Mouse (Mus musculus): ENCODE data around the gene BC048679. TPM values are rescaled to one million over a fixed set of nuclear protein-coding genes. Genes with fewer than 3 reads are reported as not detected.

BC048679 gene
- polyA plus RNA-seq (2015; fragmentation: Nextera tagmentation; extraction: Ambion mirVana), result not detected in 2 replicates

DNA sequence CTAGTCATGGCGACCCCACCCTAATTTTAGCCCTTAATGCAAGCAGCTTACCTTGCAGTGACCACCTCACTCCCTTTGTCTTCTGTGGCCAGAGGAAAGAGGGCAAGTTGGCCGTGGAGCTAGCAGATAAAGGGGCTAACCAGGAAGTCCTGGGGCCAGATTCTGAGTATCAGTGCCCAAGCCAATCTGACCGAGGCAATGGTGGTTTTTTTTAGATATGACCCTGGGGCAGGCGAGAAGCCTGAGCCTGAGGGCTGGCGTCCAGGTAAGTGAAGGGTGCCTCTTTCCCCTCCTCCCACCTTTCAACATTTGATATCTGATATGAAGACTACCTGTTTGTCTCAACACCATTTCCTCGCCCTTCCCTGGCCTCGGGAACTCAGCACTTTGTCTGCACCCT, at the start of gene BC048679:
BC048679 (minus strand) TSS at position 101 of the 400 bp plus-strand sequence.
- no peaks in the 10 kb centered on the region for H3K27me3 ChIP-seq (replicated peaks)
- no peak within 1 kb of the TSS for H3K4me3 ChIP-seq (replicated peaks)
- no peak within 1 kb of the TSS for H3K4me2 ChIP-seq
- no peak within 1 kb of the TSS for H3K9ac ChIP-seq (replicated peaks)
- ATAC-seq (ENCODE audit: low FRiP score), result no peak
- H3K9me3 ChIP-seq (replicated peaks), result no peaks in the 10 kb centered on the region
- whole genome bisulfite sequencing, result 77% methylated on average over 7 of the region's 7 CpGs
- no peak within 1 kb of the TSS for H3K27ac ChIP-seq (replicated peaks)
- peaks cover 5% of the 10 kb centered on the region; the same call in 1 of the 2 replicates for H3K4me1 ChIP-seq
- H3K36me3 ChIP-seq, result no peaks in the 10 kb centered on the region

DNA sequence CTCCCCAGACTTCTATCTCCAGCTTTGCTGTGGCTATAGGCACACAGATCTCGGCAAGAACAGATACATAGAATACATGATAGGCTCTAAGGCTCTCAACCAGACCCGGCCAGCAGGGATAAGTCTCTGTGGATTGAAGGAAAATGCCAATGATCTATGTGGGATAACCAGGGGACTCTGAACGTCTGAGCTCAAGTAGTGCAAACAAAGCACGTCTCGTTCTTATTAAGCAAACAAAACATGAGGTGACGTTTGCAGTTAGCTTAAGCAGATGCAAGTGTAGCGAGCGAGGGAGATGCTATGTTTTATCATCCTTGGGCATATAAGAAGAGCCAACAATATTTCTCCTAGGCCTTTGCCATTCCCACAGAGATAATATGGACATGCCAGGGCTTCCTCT, 44.9 kb upstream of the BC048679 start:
- H3K9me3 ChIP-seq (replicated peaks), result no peaks in the 10 kb centered on the region
- 91% methylated on average over 8 of the region's 8 CpGs for WGBS
- no peak overlapping the region for H3K9ac ChIP-seq (replicated peaks)
- no peak overlapping the region for H3K4me2 ChIP-seq
- no peak for ATAC-seq (ENCODE audit: low FRiP score)
- H3K36me3 ChIP-seq, result no peaks in the 10 kb centered on the region
- H3K4me3 ChIP-seq (replicated peaks), result no peak overlapping the region
- no peak overlapping the region for H3K27ac ChIP-seq (replicated peaks)
- no peaks in the 10 kb centered on the region for H3K27me3 ChIP-seq (replicated peaks)
- no peaks in the 10 kb centered on the region for H3K4me1 ChIP-seq

DNA sequence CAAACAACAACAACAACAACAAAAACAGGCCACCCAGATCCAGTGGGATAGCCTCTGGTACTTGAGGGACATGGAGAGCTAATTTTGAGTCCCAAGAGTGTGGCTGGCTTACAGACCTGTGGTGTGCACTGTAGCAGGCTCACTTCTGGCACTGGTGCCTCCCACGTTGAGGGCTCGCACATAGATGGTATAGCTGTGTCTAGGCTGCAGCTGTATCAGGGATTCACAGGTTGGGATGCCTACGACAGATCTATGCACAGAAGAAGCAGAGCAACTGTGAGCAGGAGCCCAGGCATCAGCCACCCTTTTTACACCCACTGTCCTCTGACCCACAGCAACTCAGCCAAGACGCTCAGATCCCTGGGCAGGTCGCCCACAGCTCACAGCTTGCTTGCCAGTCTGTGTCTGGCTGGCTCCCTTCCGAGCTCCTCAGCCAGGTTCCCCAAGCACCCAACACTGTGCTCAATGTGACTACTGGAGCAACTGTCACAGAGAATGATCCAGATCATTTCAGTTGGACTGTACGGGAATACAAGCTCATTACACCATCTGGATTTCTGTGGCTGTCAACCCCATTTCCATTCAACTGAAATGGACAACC, 43.9 kb upstream of the BC048679 start:
- H3K36me3 ChIP-seq, result no peaks in the 10 kb centered on the region
- no peak overlapping the region for H3K9ac ChIP-seq (replicated peaks)
- H3K27me3 ChIP-seq (replicated peaks), result no peaks in the 10 kb centered on the region
- H3K27ac ChIP-seq (replicated peaks), result no peak overlapping the region
- H3K4me2 ChIP-seq, result no peak overlapping the region
- H3K9me3 ChIP-seq (replicated peaks), result no peaks in the 10 kb centered on the region
- no peaks in the 10 kb centered on the region for H3K4me1 ChIP-seq
- 84% methylated on average over 7 of the region's 7 CpGs for WGBS
- H3K4me3 ChIP-seq (replicated peaks), result no peak overlapping the region
- no peak for ATAC-seq (ENCODE audit: low FRiP score)

DNA sequence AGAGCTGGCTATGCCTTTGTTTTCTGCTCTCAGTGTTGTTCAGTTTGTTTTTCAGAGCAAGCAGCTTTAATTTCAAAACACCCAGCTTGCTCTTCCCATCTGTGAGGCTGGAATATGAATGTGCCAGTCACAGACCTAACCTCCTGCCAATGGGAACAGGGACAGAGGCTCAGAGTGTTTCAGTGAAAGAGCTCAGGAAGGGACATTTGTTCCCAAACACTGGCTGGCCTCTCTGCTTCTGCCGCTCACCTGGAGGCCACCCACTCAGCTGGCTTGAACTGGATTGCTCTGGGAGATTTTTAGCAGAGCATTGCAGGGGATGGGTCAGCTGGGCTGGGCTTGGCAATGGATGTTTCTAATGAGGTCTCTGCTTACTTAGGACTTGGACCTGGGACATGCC, 42.9 kb upstream of the BC048679 start:
- Histone ChIP-seq H3K9me3 (replicated peaks) (no peaks in the 10 kb centered on the region), H3K36me3 (no peaks in the 10 kb centered on the region; the same call in 1 of the 2 replicates), H3K4me3 (replicated peaks) (no peak overlapping the region), H3K4me2 (no peak overlapping the region), H3K9ac (replicated peaks) (no peak overlapping the region), H3K4me1 (no peaks in the 10 kb centered on the region), H3K27me3 (replicated peaks) (no peaks in the 10 kb centered on the region), H3K27ac (replicated peaks) (no peak overlapping the region)
- WGBS, result 72% methylated on average over 1 of the region's 1 CpGs
- no peak for ATAC-seq (ENCODE audit: low FRiP score)

DNA sequence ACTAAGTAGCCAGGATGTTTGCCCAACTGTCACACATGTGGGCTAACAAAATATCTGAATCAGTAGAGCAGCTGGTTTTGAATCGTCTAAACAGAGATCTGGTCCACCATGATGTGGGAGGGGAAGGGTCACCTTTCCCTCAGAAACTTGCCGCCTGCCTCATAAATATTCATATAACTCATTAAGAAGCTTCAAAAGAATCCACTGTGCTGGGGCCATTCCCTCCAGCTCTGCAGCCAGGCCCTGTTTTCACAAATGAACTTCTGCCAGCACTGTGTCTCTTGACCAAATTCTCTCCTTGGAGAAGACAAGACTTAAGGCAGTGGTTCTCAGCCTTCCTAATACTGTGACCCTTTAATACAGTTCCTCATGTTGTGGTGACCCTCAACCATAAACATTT, 41.5 kb upstream of the BC048679 start:
- Histone ChIP-seq H3K4me1 (no peaks in the 10 kb centered on the region), H3K4me2 (no peak overlapping the region), H3K36me3 (peaks cover 10% of the 10 kb centered on the region), H3K9ac (replicated peaks) (no peak overlapping the region), H3K4me3 (replicated peaks) (no peak overlapping the region), H3K9me3 (replicated peaks) (no peaks in the 10 kb centered on the region), H3K27ac (replicated peaks) (no peak overlapping the region), H3K27me3 (replicated peaks) (no peaks in the 10 kb centered on the region)
- ATAC-seq (ENCODE audit: low FRiP score), result no peak
- 15% methylated on average over 2 of the region's 2 CpGs for WGBS

DNA sequence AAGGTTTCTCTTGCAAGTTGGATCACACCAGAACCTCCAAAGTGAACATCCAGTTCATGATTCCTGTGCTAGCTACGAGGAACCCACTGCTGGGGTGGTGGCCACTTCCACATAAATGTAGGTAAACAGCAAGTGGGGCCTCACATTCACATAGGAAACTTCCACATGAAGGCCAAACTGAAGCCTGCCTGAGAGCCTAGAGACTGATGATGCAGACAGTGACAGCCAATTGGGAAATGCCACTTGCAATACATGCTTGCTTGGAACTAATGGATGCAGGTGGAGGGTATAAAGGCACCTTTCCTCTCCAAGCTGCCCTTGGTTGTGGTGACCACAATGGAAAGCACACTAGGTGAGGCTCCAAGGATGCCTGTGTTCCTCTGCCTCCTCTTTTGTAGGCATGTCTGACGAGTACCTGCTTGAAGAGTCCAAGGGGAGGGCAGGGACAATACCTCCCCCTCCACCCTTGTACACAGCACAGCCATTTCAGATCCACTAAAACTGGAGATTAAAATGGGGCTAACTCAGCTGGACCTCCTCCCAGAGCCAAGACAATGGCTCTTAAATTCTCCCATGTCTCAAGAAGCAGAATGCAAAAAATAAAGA, 40.1 kb upstream of the BC048679 start:
- no peak overlapping the region for H3K27ac ChIP-seq (replicated peaks)
- H3K27me3 ChIP-seq (replicated peaks), result no peaks in the 10 kb centered on the region
- no peak overlapping the region for H3K4me2 ChIP-seq
- H3K9ac ChIP-seq (replicated peaks), result no peak overlapping the region
- no peaks in the 10 kb centered on the region for H3K9me3 ChIP-seq (replicated peaks)
- peaks cover 24% of the 10 kb centered on the region for H3K36me3 ChIP-seq
- WGBS, result 77% methylated on average over 2 of the region's 2 CpGs
- no peak for ATAC-seq (ENCODE audit: low FRiP score)
- H3K4me1 ChIP-seq, result no peaks in the 10 kb centered on the region
- H3K4me3 ChIP-seq (replicated peaks), result no peak overlapping the region

DNA sequence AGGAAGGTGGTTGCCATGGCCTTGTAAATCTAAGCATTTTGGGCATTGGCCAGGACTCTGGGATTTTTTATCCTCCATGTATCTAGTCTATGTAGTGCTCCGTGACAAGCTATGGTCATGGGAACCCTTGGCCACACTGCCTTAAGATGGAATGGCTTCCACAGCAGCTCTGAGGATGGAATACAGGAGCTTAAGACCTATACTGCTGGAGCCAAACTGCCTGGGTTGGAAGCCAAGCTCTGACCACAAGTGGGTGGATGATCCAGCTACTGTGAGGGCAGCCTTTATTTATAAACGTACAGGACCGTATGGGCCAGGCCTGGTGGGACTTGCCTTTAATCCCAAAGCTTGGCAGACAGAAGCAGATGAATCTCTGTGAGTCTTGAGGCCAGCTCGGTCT, 38.4 kb upstream of the BC048679 start:
- no peak overlapping the region for H3K4me3 ChIP-seq (replicated peaks)
- no peak overlapping the region for H3K9ac ChIP-seq (replicated peaks)
- H3K27me3 ChIP-seq (replicated peaks), result no peaks in the 10 kb centered on the region
- H3K27ac ChIP-seq (replicated peaks), result no peak overlapping the region
- ATAC-seq (ENCODE audit: low FRiP score), result no peak
- peaks cover 41% of the 10 kb centered on the region for H3K36me3 ChIP-seq
- H3K4me2 ChIP-seq, result no peak overlapping the region
- WGBS, result 94% methylated on average over 4 of the region's 4 CpGs
- H3K4me1 ChIP-seq, result no peaks in the 10 kb centered on the region
- no peaks in the 10 kb centered on the region for H3K9me3 ChIP-seq (replicated peaks)

DNA sequence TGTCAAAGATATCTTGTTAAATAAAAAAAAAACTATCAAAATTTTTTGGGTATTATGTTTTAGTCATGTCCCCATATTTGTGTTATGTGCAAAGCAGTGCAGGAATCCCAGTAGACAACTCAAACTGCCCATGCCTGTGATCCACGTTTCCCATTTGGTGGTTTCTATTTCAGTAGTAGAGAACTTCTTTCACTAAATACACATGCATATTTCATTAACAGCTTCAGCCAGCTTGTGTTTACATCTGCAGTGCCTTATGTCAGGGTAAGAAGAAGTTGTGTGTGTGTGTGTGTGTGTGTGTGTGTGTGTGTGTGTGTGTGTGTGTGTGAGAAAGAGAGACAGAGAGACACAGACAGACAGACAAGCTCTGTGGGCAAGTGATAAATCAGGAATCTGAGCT, 33.4 kb upstream of the BC048679 start:
- Histone ChIP-seq H3K36me3 (peaks cover 69% of the 10 kb centered on the region), H3K9me3 (replicated peaks) (no peaks in the 10 kb centered on the region), H3K9ac (replicated peaks) (no peak overlapping the region), H3K4me2 (no peak overlapping the region), H3K4me1 (no peaks in the 10 kb centered on the region), H3K4me3 (replicated peaks) (no peak overlapping the region), H3K27me3 (replicated peaks) (no peaks in the 10 kb centered on the region), H3K27ac (replicated peaks) (no peak overlapping the region)
- 95% methylated on average over 1 of the region's 1 CpGs for WGBS
- ATAC-seq (ENCODE audit: low FRiP score), result no peak

DNA sequence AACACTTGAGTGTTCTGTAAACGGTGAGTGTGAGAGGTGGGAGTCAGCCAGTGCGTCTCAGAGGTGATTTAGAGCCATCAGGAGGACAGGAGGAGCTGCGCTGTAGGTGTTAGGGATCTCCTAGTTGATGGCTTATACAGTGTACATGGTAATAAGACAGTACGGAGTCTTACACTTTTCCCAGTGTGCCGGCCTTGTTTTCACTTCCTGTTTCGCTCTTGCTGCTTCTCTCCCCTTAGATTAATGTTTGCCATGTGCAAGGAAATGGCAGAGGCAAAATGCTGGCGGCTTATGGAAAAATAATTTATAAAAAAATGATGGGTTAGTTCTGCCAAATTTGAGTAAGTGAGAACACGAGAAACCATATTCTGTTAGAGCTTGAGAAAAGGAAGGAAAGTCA, 30.8 kb upstream of the BC048679 start:
- Histone ChIP-seq H3K9me3 (replicated peaks) (no peaks in the 10 kb centered on the region), H3K4me2 (no peak overlapping the region), H3K9ac (replicated peaks) (no peak overlapping the region), H3K4me3 (replicated peaks) (no peak overlapping the region), H3K27me3 (replicated peaks) (no peaks in the 10 kb centered on the region), H3K27ac (replicated peaks) (no peak overlapping the region), H3K36me3 (peaks cover 53% of the 10 kb centered on the region), H3K4me1 (peaks cover 11% of the 10 kb centered on the region)
- ATAC-seq (ENCODE audit: low FRiP score), result no peak
- 94% methylated on average over 8 of the region's 8 CpGs for WGBS

DNA sequence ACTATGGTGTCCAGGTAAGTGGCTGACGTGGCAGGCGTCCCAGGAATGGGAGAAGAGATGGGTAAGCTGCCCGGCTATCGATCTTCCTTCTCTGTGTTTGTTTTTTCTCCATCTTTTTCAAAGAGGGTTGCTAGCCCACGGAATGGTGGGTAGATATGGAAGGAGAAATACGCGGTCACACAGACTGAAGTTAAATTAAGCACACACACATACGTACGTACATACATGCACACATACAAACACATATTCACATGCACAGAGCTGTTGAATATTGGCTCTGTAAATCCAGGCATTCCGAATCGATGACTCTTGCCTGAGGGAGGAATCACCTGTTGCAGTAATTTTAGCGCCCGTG, 25.6 kb upstream of the BC048679 start:
- 8% methylated on average over 13 of the region's 13 CpGs for WGBS
- peak overlapping the region; percentile 72 for H3K9ac ChIP-seq (replicated peaks)
- peak overlapping the region; percentile 58 for H3K4me2 ChIP-seq
- H3K27ac ChIP-seq (replicated peaks), result peak overlapping the region; percentile 98
- H3K4me1 ChIP-seq, result peaks cover 19% of the 10 kb centered on the region
- ATAC-seq (ENCODE audit: low FRiP score), result peak; percentile 54
- H3K4me3 ChIP-seq (replicated peaks), result peak overlapping the region; percentile 69
- H3K9me3 ChIP-seq (replicated peaks), result no peaks in the 10 kb centered on the region
- H3K36me3 ChIP-seq, result peaks cover 3% of the 10 kb centered on the region; the same call in 1 of the 2 replicates
- H3K27me3 ChIP-seq (replicated peaks), result no peaks in the 10 kb centered on the region

DNA sequence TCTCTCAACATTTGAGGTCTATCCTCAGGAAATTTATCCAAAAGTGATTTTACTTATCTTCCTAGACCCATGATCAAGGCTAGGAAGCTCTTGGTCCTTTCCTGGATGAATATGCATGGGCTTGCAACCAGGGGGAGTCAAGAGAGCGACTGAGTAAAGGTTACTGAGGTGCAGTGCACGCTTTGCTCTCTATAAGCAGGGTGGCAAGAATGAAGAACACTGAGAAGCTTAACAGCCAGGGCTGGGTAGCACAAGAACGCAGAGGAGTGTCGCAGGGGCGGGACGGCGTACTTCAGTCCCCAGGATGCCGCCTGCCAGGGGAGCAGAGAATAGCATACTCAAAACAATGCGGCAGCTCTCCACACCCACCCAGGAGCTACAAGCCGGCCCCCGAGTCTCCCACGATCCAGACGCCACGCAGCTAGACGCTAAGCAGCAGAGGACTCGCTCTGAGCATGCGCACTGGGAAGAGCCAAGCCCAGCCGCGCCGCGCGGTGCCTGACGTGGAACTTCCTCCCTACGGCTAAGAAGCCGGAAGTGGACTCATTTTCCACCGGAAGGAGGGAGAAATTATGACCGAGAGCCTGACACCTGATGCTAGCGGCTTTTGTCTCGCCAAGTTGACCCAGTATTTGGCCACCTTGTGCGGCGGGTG, 25.1 kb upstream of the BC048679 start:
- Histone ChIP-seq H3K9ac (replicated peaks) (peak overlapping the region; percentile 72), H3K36me3 (no peaks in the 10 kb centered on the region; the same call in 1 of the 2 replicates), H3K4me1 (peaks cover 19% of the 10 kb centered on the region), H3K27me3 (replicated peaks) (no peaks in the 10 kb centered on the region), H3K4me3 (replicated peaks) (peak overlapping the region; percentile 69), H3K4me2 (peak overlapping the region; percentile 58), H3K9me3 (replicated peaks) (no peaks in the 10 kb centered on the region), H3K27ac (replicated peaks) (peak overlapping the region; percentile 98)
- peak; percentile 99 for ATAC-seq (ENCODE audit: low FRiP score)
- under 1% methylated on average over 31 of the region's 31 CpGs for WGBS

All from neural tube, embryonic 15.5 days (tissue).